ENCODE assay signal across 23 mouse cellular contexts in genomic region chr11:67612158-67612839, GRCm38 (mm10).
DNase-seq lines count a peak whose midpoint lies in the region; ATAC-seq and TF ChIP-seq lines count a peak whose summit lies in the region.
"Had no signal": no experiment of that assay in that cellular context is flagged by ENCODE, and none has a peak within 500 bp of the region (broad histone marks: within the 10 kb centered on the region; RNA-seq: fewer than 3 reads in every experiment).

No protein-coding gene starts in this region.

- no peak overlapping the region for H3K9ac ChIP-seq in midbrain, embryonic 13.5 days (replicated peaks)
- H3K9ac ChIP-seq in forebrain, embryonic 14.5 days (ENCODE audit: low read length): no peak overlapping the region
- no peak overlapping the region for H3K9ac ChIP-seq in midbrain, postnatal 0 days (replicated peaks; ENCODE audit: low read length, poor library complexity, severe bottlenecking)
- H3K9ac ChIP-seq: embryonic facial prominence, embryonic 13.5 days; heart, embryonic 12.5 days; midbrain, embryonic 12.5 days had no signal

- no peaks in the 10 kb centered on the region for H3K9me3 ChIP-seq in midbrain, embryonic 13.5 days
- no peaks in the 10 kb centered on the region for H3K9me3 ChIP-seq in midbrain, embryonic 10.5 days (replicated peaks)
- H3K9me3 ChIP-seq in forebrain, embryonic 14.5 days (replicated peaks; ENCODE audit: control insufficient read depth, low read length): no peaks in the 10 kb centered on the region
- H3K9me3 ChIP-seq in midbrain, postnatal 0 days (ENCODE audit: low read length): no peaks in the 10 kb centered on the region
- H3K9me3 ChIP-seq: embryonic facial prominence, embryonic 13.5 days; heart, embryonic 12.5 days; midbrain, embryonic 12.5 days had no signal

- peak overlapping the region; percentile 44; the same call in 1 of the 2 replicates for H3K27ac ChIP-seq in midbrain, embryonic 13.5 days
- H3K27ac ChIP-seq in midbrain, embryonic 10.5 days (replicated peaks): no peak overlapping the region
- H3K27ac ChIP-seq in forebrain, embryonic 14.5 days (ENCODE audit: low read depth, low read length): peak overlapping the region; percentile 30; the same call in 1 of the 2 replicates
- peak overlapping the region; percentile 52 for H3K27ac ChIP-seq in midbrain, postnatal 0 days (ENCODE audit: low read depth, low read length)
- H3K27ac ChIP-seq: embryonic facial prominence, embryonic 13.5 days; hindbrain, postnatal 0 days; macrophage; midbrain, embryonic 12.5 days; stomach, postnatal 0 days had no signal

- H3K4me2 ChIP-seq in midbrain, embryonic 13.5 days (replicated peaks): no peak overlapping the region
- no peak overlapping the region for H3K4me2 ChIP-seq in forebrain, embryonic 14.5 days (ENCODE audit: low read length)
- H3K4me2 ChIP-seq in midbrain, postnatal 0 days (ENCODE audit: low read depth, low read length, poor library complexity, severe bottlenecking): no peak overlapping the region
- H3K4me2 ChIP-seq: embryonic facial prominence, embryonic 13.5 days; heart, embryonic 12.5 days; midbrain, embryonic 12.5 days had no signal

- H3K4me1 ChIP-seq in midbrain, embryonic 13.5 days (replicated peaks): no peaks in the 10 kb centered on the region
- H3K4me1 ChIP-seq in midbrain, embryonic 10.5 days: no peaks in the 10 kb centered on the region
- H3K4me1 ChIP-seq in forebrain, embryonic 14.5 days (ENCODE audit: control insufficient read depth, insufficient read depth, low read length): 0 out of 2 replicates have a peak, but pooled peaks cover 3% of the 10 kb centered on the region
- peaks cover 3% of the 10 kb centered on the region; the same call in 1 of the 2 replicates for H3K4me1 ChIP-seq in midbrain, postnatal 0 days (ENCODE audit: insufficient read depth, low read length)
- H3K4me1 ChIP-seq: heart, embryonic 12.5 days; midbrain, embryonic 12.5 days had no signal

- TF ChIP-seq CTCF in midbrain, postnatal 0 days (IDR thresholded peaks at IDR 0.05): no peak

- no peaks in the 10 kb centered on the region for H3K27me3 ChIP-seq in midbrain, embryonic 13.5 days
- no peaks in the 10 kb centered on the region for H3K27me3 ChIP-seq in midbrain, embryonic 10.5 days (ENCODE audit: low read depth, poor library complexity, severe bottlenecking)
- H3K27me3 ChIP-seq in forebrain, embryonic 14.5 days (replicated peaks; ENCODE audit: control insufficient read depth, insufficient read depth, low read length): no peaks in the 10 kb centered on the region
- no peaks in the 10 kb centered on the region for H3K27me3 ChIP-seq in midbrain, postnatal 0 days (ENCODE audit: insufficient read depth, low read length)
- H3K27me3 ChIP-seq: embryonic facial prominence, embryonic 13.5 days; heart, embryonic 12.5 days; midbrain, embryonic 12.5 days had no signal

- ATAC-seq in frontal cortex, adult (ENCODE audit: low TSS enrichment): peak; percentile 17; the same call in 1 of the 2 replicates
- ATAC-seq in midbrain, embryonic 13.5 days: no peak
- ATAC-seq in forebrain, embryonic 14.5 days: peak; percentile 15; the same call in 1 of the 2 replicates
- no peak for ATAC-seq in midbrain, postnatal 0 days (ENCODE audit: low FRiP score)
- no peak for ATAC-seq in megakaryocyte progenitor cell, adult 5-6 weeks (replicated peaks; ENCODE audit: poor library complexity)
- ATAC-seq: hindbrain, postnatal 0 days; intestine, postnatal 0 days had no signal

- H3K4me3 ChIP-seq in midbrain, embryonic 13.5 days (replicated peaks): no peak overlapping the region
- no peak overlapping the region for H3K4me3 ChIP-seq in midbrain, embryonic 10.5 days
- H3K4me3 ChIP-seq in forebrain, embryonic 14.5 days (ENCODE audit: low read depth, low read length): no peak overlapping the region
- no peak overlapping the region for H3K4me3 ChIP-seq in midbrain, postnatal 0 days (ENCODE audit: low read depth, low read length)
- H3K4me3 ChIP-seq: embryonic facial prominence, embryonic 13.5 days; heart, embryonic 12.5 days; midbrain, embryonic 12.5 days had no signal

- 72% methylated on average over 9 of the region's 9 CpGs for WGBS in midbrain, embryonic 13.5 days
- WGBS in midbrain, embryonic 10.5 days: 86% methylated on average over 9 of the region's 9 CpGs
- 67% methylated on average over 9 of the region's 9 CpGs for WGBS in forebrain, embryonic 14.5 days
- 56% methylated on average over 9 of the region's 9 CpGs for WGBS in midbrain, postnatal 0 days

- no peaks in the 10 kb centered on the region for H3K36me3 ChIP-seq in midbrain, embryonic 13.5 days
- H3K36me3 ChIP-seq in midbrain, embryonic 10.5 days: no peaks in the 10 kb centered on the region
- H3K36me3 ChIP-seq in forebrain, embryonic 14.5 days (ENCODE audit: control insufficient read depth, insufficient read depth, low read length): no peaks in the 10 kb centered on the region
- H3K36me3 ChIP-seq in midbrain, postnatal 0 days (ENCODE audit: insufficient read depth, low read length): no peaks in the 10 kb centered on the region; the same call in 1 of the 2 replicates
- H3K36me3 ChIP-seq: embryonic facial prominence, embryonic 13.5 days; heart, embryonic 12.5 days; midbrain, embryonic 12.5 days had no signal

- DNase-seq in frontal cortex, postnatal 36 days (ENCODE audit: low spot score in 2 of 2): no peak
- no peak for DNase-seq in midbrain, embryonic 10.5 days (ENCODE audit: low spot score)
- DNase-seq in forebrain, embryonic 14.5 days (ENCODE audit: low spot score): no peak
- DNase-seq in midbrain, postnatal 0 days (ENCODE audit: low spot score): no peak
- no peak for DNase-seq in thymus, postnatal 36 days
- DNase-seq: adrenal gland, postnatal 36 days; cerebellum, adult 11-12 months; cerebellum, postnatal 10 days; gastrocnemius, postnatal 25 days; heart, adult 18-20 months; heart, postnatal 14 days; right cerebral cortex, postnatal 14 days; thymus, adult 2 months had no signal

Comparison
In these comparisons a context has a peak if more than half of its experiments do, and no peak if none do; other contexts are left out.
1. ATAC-seq: peak in frontal cortex, adult (single experiment) and forebrain, embryonic 14.5 days (single experiment); none in midbrain, embryonic 13.5 days (single experiment), midbrain, postnatal 0 days (single experiment) and megakaryocyte progenitor cell, adult 5-6 weeks (single experiment).